Mouse (Mus musculus) stomach, embryonic 16.5 days (tissue): Measurements from ENCODE around the gene Dab1. TPM values are rescaled to one million over a fixed set of nuclear protein-coding genes. Genes with fewer than 3 reads are reported as not detected.

Experiments
- ATAC-seq: fragments of 200-750 bp; cut with Nextera tagmentation; 2 replicates; pipeline ENCODE4 v1.8.0; 2017; ENCODE audit warnings: moderate number of reproducible peaks, moderate TSS enrichment; ENCODE audit not compliant: insufficient read depth, low FRiP score
- H3K27ac ChIP-seq: fragments of 300-500 bp; sonication (generic); 2 replicates; pipeline ENCODE4 v1.5.1; 2014; ENCODE audit warnings: low read length
- H3K27me3 ChIP-seq: fragments of 300-500 bp; sonication (generic); 2 replicates; pipeline ENCODE4 v1.6.1; 2014; ENCODE audit warnings: low read length, control low read depth, mixed read lengths; ENCODE audit not compliant: control insufficient read depth, insufficient read depth
- H3K36me3 ChIP-seq: fragments of 300-500 bp; sonication (generic); 2 replicates; pipeline ENCODE4 v1.6.1; 2014; ENCODE audit warnings: low read length; ENCODE audit not compliant: control insufficient read depth, insufficient read depth
- H3K4me1 ChIP-seq: fragments of 300-500 bp; sonication (generic); 2 replicates; pipeline ENCODE4 v1.6.1; 2014; ENCODE audit warnings: low read length, control low read depth, mixed read lengths; ENCODE audit not compliant: control insufficient read depth, insufficient read depth
- H3K4me2 ChIP-seq: fragments of 300-500 bp; sonication (generic); 2 replicates; pipeline ENCODE4 v1.6.1; 2014; ENCODE audit warnings: low read depth, low read length, mixed read lengths
- H3K4me3 ChIP-seq: fragments of 300-500 bp; sonication (generic); replicated peaks from 2 replicates; pipeline ENCODE4 v1.5.1; 2014; ENCODE audit warnings: mild to moderate bottlenecking, low read length
- H3K9ac ChIP-seq: fragments of 300-500 bp; sonication (generic); 2 replicates; pipeline ENCODE4 v1.6.1; 2014; ENCODE audit warnings: low read length
- H3K9me3 ChIP-seq: fragments of 300-500 bp; sonication (generic); replicated peaks from 2 replicates; pipeline ENCODE4 v1.6.1; 2016; ENCODE audit warnings: low read length, control low read depth; ENCODE audit not compliant: control insufficient read depth
- WGBS: fragments of 180-500 bp; shearing (Covaris S2); extraction: QIAGEN DNeasy Blood & Tissue Kit; methylation state at CpG from one replicate; pipeline ENCODE4 v1.1.7; 2014; 5-methylcytosine and 5-hydroxymethylcytosine counted together
- polyA plus RNA-seq: library from polyadenylated mRNA; unstranded; fragments of >200 nt; fragmentation: Nextera tagmentation; extraction: Ambion mirVana; gene quantifications from 2 replicates; pipeline ENCODE4 v1.2.1, GENCODE M21; 2015

Gene Dab1
- polyA plus RNA-seq, 1 experiment from 2014 or later: 10.0 TPM

DNA sequence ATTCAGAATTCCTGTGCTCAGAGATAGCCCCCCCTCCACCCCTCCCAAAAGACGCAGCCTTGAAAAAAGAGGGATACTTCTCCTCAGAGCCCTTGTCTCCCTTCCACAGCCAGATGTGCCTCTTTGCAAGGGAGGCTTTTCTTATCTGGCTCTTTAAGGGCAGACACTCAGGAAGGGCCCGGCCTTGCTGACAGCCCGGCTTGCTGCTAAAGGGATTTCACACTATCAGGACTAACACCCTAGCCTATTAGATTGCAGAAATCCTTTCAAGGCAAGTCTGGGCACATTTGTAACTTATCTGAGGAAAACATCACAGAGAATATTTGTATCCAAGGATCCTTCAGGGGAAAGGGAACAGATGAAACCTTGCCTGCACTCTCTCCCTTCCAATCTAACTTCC, 600.9 kb downstream of the Dab1 start:
- no peak overlapping the region for H3K27ac ChIP-seq
- no peak overlapping the region for H3K4me2 ChIP-seq
- WGBS: 25% methylated on average over 3 of the region's 3 CpGs
- H3K4me1 ChIP-seq: no peaks in the 10 kb centered on the region
- H3K9me3 ChIP-seq: no peaks in the 10 kb centered on the region
- H3K27me3 ChIP-seq: no peaks in the 10 kb centered on the region
- H3K36me3 ChIP-seq: no peaks in the 10 kb centered on the region
- no peak overlapping the region for H3K4me3 ChIP-seq
- no peak overlapping the region for H3K9ac ChIP-seq
- ATAC-seq: no peak

DNA sequence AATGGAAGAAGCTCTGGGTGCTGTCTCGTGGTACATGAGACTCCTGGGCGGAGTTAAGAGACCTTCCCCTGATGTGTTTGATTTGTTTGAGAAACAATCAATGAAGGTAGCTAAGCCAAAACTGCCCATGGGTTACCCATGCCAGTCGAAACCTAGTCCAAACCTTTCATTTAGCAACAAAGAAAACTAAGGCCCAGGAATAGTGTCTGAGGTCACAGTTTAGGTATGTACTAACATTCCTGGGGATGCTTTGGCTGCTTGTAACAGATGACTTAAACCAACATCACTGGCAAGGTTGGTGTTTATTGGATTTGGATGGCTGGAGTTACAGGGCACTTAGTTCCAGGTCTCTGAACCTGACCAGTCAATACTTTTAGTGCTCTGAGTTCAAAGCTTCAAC, 610.1 kb downstream of the Dab1 start:
- no peaks in the 10 kb centered on the region for H3K4me1 ChIP-seq
- H3K4me3 ChIP-seq: no peak overlapping the region
- H3K4me2 ChIP-seq: no peak overlapping the region
- H3K9ac ChIP-seq: no peak overlapping the region
- no peak for ATAC-seq
- no peaks in the 10 kb centered on the region for H3K36me3 ChIP-seq
- no peak overlapping the region for H3K27ac ChIP-seq
- WGBS: 73% methylated on average over 3 of the region's 3 CpGs
- no peaks in the 10 kb centered on the region for H3K9me3 ChIP-seq
- no peaks in the 10 kb centered on the region for H3K27me3 ChIP-seq

DNA sequence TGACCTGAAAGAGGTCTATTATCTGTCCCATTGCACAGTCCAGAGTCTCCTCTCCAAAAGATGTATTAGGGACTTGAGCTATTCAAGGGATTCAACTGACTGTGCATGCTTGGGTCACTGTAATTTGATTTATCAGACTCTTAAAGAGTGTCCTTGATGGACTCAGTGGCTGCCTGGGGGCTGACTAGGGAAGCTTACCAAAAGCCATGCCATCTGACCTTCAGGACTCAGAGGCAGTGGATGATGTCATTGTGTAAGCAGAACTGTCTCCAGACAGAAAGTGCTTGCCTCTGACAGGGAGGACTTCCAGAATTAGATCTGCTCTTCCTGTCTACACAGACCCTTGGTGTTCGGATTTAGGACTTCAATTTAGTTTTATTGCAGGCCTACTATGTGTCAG, 627.3 kb downstream of the Dab1 start:
- Histone ChIP-seq H3K4me2 (no peak overlapping the region), H3K4me1 (no peaks in the 10 kb centered on the region), H3K9me3 (no peaks in the 10 kb centered on the region), H3K27ac (no peak overlapping the region), H3K4me3 (no peak overlapping the region), H3K36me3 (no peaks in the 10 kb centered on the region), H3K27me3 (no peaks in the 10 kb centered on the region), H3K9ac (no peak overlapping the region)
- ATAC-seq: no peak
- WGBS: 41% methylated on average over 1 of the region's 1 CpGs

GRCm38 (mm10) chr4:104249462-104249861, 630.3 kb downstream of the Dab1 start:
- no peak for ATAC-seq
- no peak overlapping the region for H3K4me3 ChIP-seq
- no peak overlapping the region for H3K4me2 ChIP-seq
- no peaks in the 10 kb centered on the region for H3K36me3 ChIP-seq
- no peaks in the 10 kb centered on the region for H3K4me1 ChIP-seq
- H3K9me3 ChIP-seq: no peaks in the 10 kb centered on the region
- WGBS: 68% methylated on average over 6 of the region's 6 CpGs
- no peaks in the 10 kb centered on the region for H3K27me3 ChIP-seq
- H3K9ac ChIP-seq: no peak overlapping the region
- H3K27ac ChIP-seq: no peak overlapping the region

DNA sequence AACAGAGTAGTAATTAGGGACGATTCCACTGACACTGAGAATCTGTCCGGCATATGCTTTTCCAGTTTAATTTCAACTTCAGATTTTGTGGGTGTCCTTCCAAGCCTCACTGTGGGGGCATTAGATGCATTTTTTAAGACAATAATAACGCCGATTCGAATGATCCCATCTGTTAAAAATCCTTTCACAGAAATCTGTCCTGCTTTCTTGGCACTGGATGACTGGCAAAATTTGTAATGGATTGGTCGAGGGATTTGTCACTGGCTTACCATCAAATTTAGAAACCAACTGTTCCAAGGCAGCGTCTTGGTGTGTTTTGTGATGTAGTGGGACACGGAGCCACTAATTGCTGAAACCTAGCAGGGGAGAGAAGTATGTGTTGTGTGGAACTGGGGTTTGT, 638.6 kb downstream of the Dab1 start:
- Histone ChIP-seq H3K9ac (no peak overlapping the region), H3K4me1 (no peaks in the 10 kb centered on the region), H3K36me3 (no peaks in the 10 kb centered on the region), H3K4me3 (no peak overlapping the region), H3K27me3 (no peaks in the 10 kb centered on the region), H3K9me3 (no peaks in the 10 kb centered on the region), H3K4me2 (no peak overlapping the region), H3K27ac (no peak overlapping the region)
- ATAC-seq: no peak
- 80% methylated on average over 8 of the region's 8 CpGs for WGBS

- no peak for ATAC-seq
- 87% methylated on average over 6 of the region's 6 CpGs for WGBS
- H3K9ac ChIP-seq: no peak overlapping the region
- no peak overlapping the region for H3K27ac ChIP-seq
- no peaks in the 10 kb centered on the region for H3K36me3 ChIP-seq
- no peaks in the 10 kb centered on the region for H3K4me1 ChIP-seq
- no peaks in the 10 kb centered on the region for H3K27me3 ChIP-seq
- H3K4me3 ChIP-seq: no peak overlapping the region
- H3K4me2 ChIP-seq: no peak overlapping the region
- no peaks in the 10 kb centered on the region for H3K9me3 ChIP-seq
Measured at GRCm38 (mm10) chr4:104269422-104270172, 650.4 kb downstream of the Dab1 start.

- H3K9ac ChIP-seq: no peak overlapping the region
- no peaks in the 10 kb centered on the region for H3K9me3 ChIP-seq
- no peak overlapping the region for H3K4me3 ChIP-seq
- H3K27ac ChIP-seq: no peak overlapping the region
- H3K4me1 ChIP-seq: no peaks in the 10 kb centered on the region
- no peak overlapping the region for H3K4me2 ChIP-seq
- no peaks in the 10 kb centered on the region for H3K36me3 ChIP-seq
- no peak for ATAC-seq
- WGBS: 70% methylated on average over 5 of the region's 5 CpGs
- H3K27me3 ChIP-seq: no peaks in the 10 kb centered on the region
Measured at GRCm38 (mm10) chr4:104270173-104270557, 651.0 kb downstream of the Dab1 start.

DNA sequence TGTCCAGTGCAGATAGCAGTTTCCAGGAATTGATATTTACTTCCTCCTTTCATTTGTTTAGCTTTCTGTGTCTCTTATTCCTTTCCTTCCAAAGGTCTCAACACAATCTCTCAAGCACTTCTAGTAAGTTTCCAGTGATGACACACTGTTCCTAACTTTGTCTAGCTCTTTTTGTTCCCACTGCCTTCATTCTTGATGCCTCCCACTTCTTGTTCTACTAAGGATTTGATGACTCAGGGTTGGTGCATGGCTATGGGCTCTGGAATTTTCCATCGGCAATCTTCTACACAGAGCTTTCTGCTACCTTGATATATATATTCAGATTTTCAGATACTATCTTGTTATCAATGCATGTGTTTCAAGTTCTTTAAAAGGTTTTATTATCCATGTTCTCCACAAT, 656.1 kb downstream of the Dab1 start:
- Histone ChIP-seq H3K27me3 (no peaks in the 10 kb centered on the region), H3K4me3 (no peak overlapping the region), H3K36me3 (no peaks in the 10 kb centered on the region), H3K27ac (no peak overlapping the region), H3K9ac (no peak overlapping the region), H3K9me3 (no peaks in the 10 kb centered on the region), H3K4me1 (no peaks in the 10 kb centered on the region), H3K4me2 (no peak overlapping the region)
- ATAC-seq: no peak
- WGBS: 92% methylated on average over 1 of the region's 1 CpGs

- H3K4me1 ChIP-seq: no peaks in the 10 kb centered on the region
- H3K27me3 ChIP-seq: no peaks in the 10 kb centered on the region
- H3K36me3 ChIP-seq: no peaks in the 10 kb centered on the region
- ATAC-seq: no peak
- no peak overlapping the region for H3K9ac ChIP-seq
- no peak overlapping the region for H3K4me2 ChIP-seq
- 89% methylated on average over 7 of the region's 7 CpGs for WGBS
- H3K27ac ChIP-seq: no peak overlapping the region
- no peaks in the 10 kb centered on the region for H3K9me3 ChIP-seq
- no peak overlapping the region for H3K4me3 ChIP-seq
Measured at GRCm38 (mm10) chr4:104276916-104277315, 657.8 kb downstream of the Dab1 start.
